Mouse (Mus musculus) kidney, postnatal 4 days (tissue): ENCODE measurements around the gene Rsad1.

Experiments
- DNase-seq, 2 experiments: peaks; one replicate each; pipeline ENCODE4 v3.0.0; 2021; ENCODE audit warnings: mixed read lengths in 2 of 2

Gene Rsad1

GRCm38 (mm10) chr11:94548888-94549690, at the start of gene Rsad1:
Gene Rsad1 (minus strand): TSS chr11:94549255.
- peak; percentile 97 to 98 for DNase-seq

- peak in 1 of 2 experiments; percentile 37 for DNase-seq
Observed at GRCm38 (mm10) chr11:94598437-94599120, 49.5 kb upstream of the Rsad1 start.

- DNase-seq = peak; percentile 41 to 66
Observed at GRCm38 (mm10) chr11:94597319-94597718, 48.3 kb upstream of the Rsad1 start.

- peak; percentile 68 to 74 for DNase-seq
Observed at GRCm38 (mm10) chr11:94596311-94596852, 47.3 kb upstream of the Rsad1 start.

GRCm38 (mm10) chr11:94587511-94587910, 38.5 kb upstream of the Rsad1 start:
- DNase-seq = no peak

GRCm38 (mm10) chr11:94585091-94585490, 36.0 kb upstream of the Rsad1 start:
- DNase-seq = no peak

GRCm38 (mm10) chr11:94580111-94580740, 31.2 kb upstream of the Rsad1 start:
- no peak for DNase-seq

GRCm38 (mm10) chr11:94576361-94576760, 27.3 kb upstream of the Rsad1 start:
- peak in 1 of 2 experiments; percentile 24 for DNase-seq

- DNase-seq = no peak
Observed at GRCm38 (mm10) chr11:94575036-94575435, 26.0 kb upstream of the Rsad1 start.

- no peak for DNase-seq
Observed at GRCm38 (mm10) chr11:94574560-94574959, 25.5 kb upstream of the Rsad1 start.

- no peak for DNase-seq
Observed at GRCm38 (mm10) chr11:94571850-94572249, 22.8 kb upstream of the Rsad1 start.

GRCm38 (mm10) chr11:94570612-94571011, 21.6 kb upstream of the Rsad1 start:
- DNase-seq = peak; percentile 62 to 77

- DNase-seq = no peak
Observed at GRCm38 (mm10) chr11:94567326-94567725, 18.3 kb upstream of the Rsad1 start.

- DNase-seq = no peak
Observed at GRCm38 (mm10) chr11:94566534-94566933, 17.5 kb upstream of the Rsad1 start.

GRCm38 (mm10) chr11:94565151-94565479, 16.1 kb upstream of the Rsad1 start:
- peak; percentile 24 to 49 for DNase-seq

- DNase-seq = peak; percentile 72 to 83
Observed at GRCm38 (mm10) chr11:94564437-94565150, 15.5 kb upstream of the Rsad1 start, which contains the start of gene Chad. Gene Chad (plus strand): TSS chr11:94565047.

- DNase-seq = no peak
Observed at GRCm38 (mm10) chr11:94563821-94564220, 14.8 kb upstream of the Rsad1 start.

GRCm38 (mm10) chr11:94563383-94563782, 14.3 kb upstream of the Rsad1 start:
- no peak for DNase-seq

GRCm38 (mm10) chr11:94558226-94558625, 9.2 kb upstream of the Rsad1 start:
- DNase-seq = no peak

GRCm38 (mm10) chr11:94550442-94550744, 1.3 kb upstream of the Rsad1 start:
- no peak for DNase-seq

- no peak for DNase-seq
Observed at GRCm38 (mm10) chr11:94549691-94550441, 811 bp upstream of the Rsad1 start.
